Mouse (Mus musculus) mesoderm, embryonic 11.5 days (tissue): ENCODE results near the gene Ifitm10.
A peak's percentile ranks its signal among the peaks of the same experiment; 100 is the strongest.
"Not testable (repeated sequence)": the region's sequence is repeated elsewhere in the genome, so short reads cannot be mapped to it uniquely, and the experiment has no call there.

Experiments used
- DNase-seq: peaks from one replicate; pipeline ENCODE4 v3.0.0-alpha.2; 2012; ENCODE audit warnings: low read depth, low spot score

Ifitm10 gene

DNA sequence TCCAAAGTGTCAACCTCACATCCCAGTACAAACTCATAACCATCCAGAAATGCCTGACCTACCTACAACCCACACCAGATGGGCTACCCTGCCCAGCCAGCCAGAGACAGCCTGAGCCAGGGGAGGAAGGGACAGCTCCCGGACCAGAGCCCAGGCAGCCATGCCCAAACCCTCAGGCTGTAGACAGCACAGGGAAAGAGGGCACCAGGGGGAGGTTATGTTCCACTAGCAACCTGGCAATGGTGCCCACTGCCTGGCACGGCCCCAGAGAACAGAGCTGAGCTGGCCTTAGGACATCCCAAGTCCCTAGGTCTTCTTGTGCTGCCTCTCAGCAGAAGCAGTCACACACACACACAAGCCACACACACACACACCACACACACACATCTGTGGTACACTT lies 4.7 kb downstream of the Ifitm10 start:
- no peak for DNase-seq

DNA sequence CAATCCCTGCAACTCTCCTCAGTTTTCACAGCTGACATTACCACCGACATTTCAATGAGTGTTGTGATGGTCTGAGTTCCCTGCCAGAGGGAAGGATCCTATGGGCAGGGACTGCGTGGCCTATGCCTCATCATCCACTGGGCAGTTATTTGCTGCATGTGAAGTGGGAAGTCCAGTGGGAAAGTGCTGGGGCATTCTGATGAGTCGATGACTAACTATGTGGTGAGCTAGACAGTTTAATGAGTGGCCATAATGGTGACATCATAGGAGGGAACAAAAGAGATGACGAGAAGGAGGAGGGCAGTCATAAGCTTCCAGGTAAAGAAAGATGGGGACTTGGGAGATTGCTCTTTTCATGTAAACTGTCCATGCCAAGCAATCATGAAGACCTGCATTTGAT lies 10.4 kb downstream of the Ifitm10 start:
- no peak for DNase-seq

DNA sequence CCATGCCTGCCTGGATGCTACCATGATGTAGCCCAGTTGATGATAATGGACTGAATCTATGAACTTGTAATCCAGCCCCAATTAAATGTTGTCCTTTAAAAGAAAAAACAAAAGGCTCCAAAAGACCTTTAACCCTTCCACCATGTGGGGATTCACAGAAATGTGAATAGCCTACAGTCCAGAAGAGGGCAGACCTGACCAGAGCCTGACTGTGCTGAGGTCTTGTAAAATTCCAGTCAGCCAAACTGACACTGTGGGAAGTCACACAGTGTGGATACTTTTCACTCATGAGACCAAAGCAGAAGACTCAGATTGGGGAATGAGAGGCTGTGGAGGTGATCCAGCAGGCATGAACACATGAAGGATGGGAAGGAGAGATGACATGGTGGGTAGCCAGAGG lies 12.8 kb downstream of the Ifitm10 start:
- no peak for DNase-seq

DNA sequence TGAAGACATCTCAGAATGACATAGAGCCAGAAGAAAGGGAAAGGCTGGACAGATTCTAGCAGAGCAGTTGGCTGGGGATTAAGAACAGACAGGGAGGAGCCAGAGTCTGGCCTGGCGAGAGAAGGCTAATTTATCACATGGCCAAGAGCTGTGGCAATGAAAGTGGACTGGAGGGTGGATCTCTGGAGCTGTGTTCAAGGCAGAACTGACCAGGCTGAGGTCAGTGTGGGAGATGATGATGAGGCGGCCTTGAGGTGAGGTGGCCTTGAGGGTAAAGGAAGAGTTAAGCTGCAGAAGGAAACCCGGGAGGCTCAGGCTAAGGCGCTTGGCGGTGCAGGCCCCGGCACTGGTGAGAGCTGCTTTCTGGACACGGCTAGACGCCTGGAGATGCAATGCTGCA lies 14.4 kb downstream of the Ifitm10 start:
- no peak for DNase-seq

DNA sequence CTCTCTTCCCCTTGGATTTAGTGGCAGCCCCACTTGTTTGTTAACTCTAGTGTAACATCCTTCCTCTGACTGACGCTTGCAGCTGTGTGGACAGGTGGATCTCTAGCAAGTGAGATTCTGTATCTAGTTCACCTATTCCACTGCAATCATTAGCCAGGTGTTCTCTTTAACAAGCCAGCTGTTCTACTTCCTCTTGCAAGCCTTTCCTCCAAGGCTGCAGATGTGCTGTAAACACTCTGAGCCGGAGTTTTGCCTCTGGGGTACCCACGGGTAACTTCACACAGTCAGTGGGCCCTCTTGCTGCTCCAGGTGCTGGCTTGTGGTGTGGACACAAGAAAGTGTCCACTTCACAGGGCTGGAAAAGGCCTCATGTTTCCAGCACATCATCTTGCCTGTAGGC lies 16.0 kb downstream of the Ifitm10 start:
- DNase-seq, result no peak

DNA sequence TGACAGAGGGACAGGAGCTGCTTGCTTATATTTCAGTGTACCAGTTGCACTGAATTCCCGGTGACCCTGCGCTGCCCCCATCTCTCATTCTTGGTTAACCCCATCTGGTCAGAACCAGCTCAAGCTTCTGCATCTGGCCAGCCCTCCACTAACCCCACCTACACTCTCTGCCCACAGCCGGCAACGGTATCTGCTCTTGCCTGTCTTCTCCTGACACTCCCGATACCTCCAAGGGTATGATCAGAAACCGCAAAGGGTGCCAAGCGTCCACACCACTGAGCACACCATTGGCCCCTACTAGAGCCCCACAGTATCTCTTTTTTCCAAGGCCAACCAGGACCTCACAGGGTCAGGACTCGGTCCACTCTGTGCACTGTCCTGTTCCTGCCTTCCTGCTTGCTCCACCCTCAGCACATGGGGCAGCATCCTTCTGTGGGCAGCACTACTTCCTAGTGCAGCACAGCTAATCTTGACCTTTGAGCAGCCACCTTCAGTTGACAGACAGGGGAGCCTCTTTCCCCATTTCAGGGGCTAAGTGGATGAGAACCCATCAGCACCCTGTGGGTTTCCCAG lies 18.8 kb downstream of the Ifitm10 start:
- no peak for DNase-seq

DNA sequence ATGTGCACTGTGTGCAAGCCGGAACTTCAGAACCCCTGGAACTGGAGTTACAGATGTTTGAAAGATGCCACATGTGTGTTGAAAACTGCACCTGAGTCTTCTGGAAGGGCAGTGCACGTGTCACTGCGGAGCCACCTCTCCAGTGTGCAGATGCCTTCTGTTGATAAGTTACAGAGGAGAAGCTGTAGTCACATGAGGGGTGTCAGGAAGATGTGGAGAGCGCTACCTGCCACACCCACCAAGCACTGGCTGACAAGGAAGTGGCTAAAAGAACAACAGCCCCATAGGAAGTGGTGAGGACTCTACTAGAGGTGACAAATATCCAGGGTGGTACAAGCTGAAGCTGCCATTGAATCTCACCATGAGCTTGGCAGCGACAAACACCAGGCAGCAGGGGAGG lies 19.7 kb downstream of the Ifitm10 start:
- DNase-seq, result no peak

DNA sequence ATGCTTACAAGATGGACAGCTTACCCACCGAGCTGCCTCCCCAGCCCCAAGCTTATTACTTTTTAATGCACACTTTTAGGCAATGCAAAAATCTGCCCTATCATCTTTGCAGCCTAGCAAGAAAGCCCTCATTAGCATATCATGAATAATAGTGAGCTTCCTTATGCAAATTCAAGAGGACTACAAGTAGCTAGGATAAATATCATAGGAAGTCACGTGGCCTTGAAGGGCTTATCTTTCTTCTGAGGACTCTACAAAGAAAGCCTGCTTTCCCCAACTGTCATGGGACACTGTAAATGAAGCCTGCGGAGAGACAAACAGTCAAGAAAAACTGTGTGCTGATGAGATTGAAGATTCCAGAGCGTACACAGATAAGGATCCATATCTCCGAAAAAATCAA lies 22.0 kb downstream of the Ifitm10 start:
- DNase-seq, result no peak

DNA sequence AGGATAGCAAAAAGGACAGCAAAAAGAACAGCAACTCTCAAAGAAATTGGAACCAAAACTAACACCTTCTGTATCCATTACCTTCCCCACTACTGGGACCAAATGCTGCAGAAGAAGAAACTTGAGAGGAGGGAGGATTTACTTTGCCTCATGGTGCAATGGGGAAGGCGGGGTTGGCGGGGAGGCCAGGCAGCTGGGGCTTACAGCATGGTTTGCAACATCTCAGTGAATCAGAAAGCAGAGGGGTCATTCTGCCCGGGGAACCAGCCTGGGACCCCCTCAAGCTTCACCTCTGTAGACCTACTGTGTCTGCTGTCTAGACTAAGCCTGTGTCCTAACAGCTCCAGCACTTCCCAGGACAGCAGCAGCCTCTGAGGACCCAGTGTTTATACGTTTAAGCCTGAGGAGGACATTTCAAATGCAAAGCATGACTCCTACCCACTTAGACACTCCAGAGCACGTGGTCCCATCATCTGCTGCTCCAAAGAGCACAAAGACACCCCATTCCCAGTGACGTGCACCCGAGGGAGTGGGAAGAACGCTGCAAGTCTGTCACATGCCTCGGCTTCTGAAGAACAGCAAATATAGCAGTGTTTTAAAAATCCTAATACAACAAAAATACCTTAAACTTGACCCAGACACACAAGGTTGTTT lies 24.1 kb downstream of the Ifitm10 start:
- DNase-seq, result no peak

DNA sequence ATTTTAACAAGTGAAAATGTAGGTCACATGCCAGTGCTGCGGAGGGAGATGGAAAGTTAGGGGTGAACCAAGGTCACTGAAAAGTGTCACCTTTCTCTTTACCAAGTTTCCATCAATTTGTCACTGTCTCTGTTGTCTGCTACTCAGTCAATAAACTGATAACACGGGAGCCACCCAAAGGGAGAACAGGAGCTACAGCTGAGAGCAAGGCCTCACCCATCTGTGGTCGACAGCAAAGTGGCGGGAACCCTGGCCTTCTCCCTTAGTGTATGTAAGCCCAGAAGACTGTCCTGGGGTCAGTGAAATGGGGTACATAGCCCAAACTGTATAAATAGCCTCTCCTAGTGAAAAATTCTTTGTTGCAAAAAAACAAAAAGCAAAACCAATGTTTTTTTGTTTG lies 26.0 kb downstream of the Ifitm10 start:
- no peak for DNase-seq

DNA sequence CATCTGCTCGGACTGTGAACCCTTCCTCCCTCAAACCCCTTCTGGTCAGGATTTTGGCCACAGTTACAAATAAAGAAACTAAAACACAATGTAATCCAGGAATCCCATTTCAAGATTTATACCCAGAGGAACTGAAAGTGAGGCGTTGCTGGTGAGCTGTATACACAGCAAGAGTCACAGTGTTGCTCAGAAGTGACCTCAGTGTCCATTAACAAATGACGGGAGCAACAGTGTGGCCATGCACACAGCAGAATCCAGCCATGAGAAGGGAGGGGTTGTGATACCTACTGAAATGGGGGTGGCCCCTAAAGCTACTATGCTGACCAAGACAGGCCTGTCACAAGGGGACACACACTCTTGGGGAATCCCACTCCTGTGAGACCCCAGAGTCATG lies 31.3 kb downstream of the Ifitm10 start:
- DNase-seq, result no peak

DNA sequence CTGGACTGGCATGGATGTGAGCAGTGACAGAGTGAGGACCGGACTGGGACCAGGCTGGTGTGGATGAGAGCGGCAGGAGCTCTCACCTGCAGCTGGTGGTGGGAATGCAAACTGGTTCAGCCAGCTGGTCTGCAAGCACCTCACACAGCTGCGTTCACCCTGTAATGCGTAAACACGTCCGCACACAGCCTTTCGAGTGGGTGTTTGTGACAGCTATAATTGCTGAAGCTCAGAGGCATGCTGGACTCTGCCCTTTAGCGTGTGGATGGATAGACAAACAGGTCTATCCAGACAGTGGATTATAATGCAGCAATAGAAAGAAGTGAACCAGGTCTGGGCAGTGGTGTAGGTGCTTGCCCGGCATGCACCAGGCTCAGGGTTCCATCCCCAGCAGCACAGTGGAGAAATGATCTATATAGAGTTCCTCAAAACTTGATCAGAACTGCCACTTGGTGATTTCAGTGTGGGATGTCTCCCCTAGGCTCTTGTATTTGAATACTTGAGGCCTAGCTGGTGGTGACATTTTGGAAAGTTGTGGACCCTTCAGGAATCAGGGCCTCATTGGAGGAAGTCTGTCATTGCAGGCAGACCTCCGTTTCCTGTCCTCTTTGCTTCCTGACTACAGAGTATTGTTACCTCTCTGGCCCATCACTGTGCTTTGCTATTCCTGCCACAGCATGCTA lies 31.8 kb downstream of the Ifitm10 start:
- no peak for DNase-seq

DNA sequence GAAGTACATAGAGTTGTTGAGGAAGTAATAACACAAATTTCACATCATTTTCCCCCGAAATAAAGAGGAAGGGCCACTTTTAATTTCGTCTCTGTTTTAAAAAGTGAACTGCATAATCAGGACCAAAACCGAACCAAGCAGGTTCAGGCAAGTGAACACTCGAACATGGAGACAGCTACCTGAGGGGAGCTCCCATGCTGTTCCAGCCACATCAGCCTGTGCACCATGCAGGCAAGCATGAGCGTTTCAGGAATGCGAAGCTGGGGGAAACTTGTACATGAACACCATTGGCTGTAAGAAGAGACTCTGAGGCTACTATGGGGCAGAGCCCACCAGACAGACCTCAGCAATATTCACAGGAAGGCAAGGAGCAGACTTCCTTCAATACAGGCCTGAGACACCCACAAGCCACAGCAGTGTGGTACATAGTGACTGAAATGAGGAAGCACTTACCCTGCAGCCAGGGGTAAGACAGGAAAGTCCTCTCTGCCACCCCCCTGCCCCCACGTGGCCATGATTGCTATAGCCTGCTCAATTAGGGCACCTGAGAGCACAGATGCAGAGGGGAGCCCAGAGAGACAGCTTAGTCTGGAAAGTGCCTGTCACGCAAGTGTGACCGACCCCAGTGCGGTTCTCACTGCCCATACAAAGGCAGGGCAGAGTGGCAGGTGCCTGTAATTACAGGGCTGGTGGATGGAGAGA lies 33.1 kb downstream of the Ifitm10 start:
- no peak for DNase-seq

DNA sequence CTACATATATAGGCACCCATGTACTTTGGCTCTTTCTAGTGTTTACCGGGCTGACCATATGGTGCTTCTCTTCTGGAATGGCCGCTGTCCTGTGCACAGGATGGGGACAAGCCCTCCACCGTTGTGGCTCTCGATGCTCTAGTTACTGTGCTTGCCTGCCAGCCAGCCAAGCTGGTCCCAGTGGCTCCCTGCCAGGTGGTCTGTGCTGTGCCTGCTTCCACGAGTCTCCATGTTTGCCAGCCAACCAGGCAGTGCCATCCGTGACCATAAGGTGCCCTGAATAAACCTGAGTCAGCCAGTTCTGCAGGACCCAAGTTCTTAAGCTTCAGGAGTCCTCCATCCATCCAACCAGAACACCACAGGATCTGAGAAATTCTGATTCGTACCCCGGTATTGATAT lies 38.4 kb downstream of the Ifitm10 start:
- no peak for DNase-seq

DNA sequence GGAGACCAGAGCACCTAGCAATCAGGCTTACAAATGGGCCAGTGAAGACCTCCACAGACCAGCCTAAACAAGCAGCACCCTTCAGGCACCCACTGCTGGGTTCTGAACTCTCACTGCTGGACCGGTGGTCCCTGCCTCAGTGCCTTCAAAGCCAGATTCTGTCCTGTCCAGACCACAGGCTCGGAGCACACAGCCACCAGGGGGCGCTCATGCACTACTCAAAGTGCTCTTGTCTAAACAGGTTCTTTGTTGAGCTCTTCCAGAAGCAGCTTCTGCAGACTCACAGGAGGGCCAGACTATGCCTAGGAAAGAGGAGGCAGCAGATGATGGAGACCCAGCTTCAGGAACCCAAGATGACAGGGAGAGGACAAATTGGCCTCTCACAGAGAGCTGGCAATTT lies 39.3 kb downstream of the Ifitm10 start:
- peak; percentile 88 for DNase-seq

DNA sequence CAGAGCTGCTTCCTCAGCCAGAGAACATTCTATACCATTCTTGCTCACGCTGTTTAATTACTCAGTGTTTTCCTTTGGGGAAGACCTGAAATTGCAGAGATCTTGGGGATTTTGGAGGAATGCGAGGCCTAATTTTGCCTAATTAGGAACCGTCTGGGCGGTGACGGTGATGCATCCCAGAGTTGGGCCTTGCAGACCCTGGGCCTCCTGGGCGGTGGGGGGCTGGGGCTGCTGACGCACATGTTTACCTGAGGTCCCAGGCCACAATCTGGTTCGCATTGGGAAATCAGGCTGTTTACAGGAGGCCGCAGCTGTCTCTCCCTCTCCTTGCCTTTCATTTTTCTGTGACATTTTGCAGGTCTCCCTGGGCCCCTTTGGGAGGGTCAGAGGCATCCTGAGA lies 40.8 kb downstream of the Ifitm10 start:
- DNase-seq, result not testable (repeated sequence)

DNA sequence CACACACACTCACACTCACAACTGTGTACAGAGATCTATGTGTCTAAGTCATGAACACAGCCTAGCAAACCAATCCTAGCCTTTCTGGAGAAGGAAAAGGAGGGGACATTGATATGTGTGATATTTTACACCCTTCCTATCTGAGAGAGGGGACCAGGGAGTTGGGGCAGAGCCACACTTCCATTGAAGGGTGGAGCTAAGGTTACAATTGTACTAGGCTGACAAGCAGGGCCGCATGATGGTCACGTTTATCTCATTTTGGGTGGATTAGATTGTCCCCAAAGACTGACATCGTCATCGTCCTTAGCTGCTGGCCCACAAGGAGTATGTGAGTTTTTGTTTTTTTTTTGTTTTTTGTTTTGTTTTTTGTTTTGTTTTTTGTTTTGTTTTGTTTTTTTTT lies 42.3 kb downstream of the Ifitm10 start:
- DNase-seq, result no peak

DNA sequence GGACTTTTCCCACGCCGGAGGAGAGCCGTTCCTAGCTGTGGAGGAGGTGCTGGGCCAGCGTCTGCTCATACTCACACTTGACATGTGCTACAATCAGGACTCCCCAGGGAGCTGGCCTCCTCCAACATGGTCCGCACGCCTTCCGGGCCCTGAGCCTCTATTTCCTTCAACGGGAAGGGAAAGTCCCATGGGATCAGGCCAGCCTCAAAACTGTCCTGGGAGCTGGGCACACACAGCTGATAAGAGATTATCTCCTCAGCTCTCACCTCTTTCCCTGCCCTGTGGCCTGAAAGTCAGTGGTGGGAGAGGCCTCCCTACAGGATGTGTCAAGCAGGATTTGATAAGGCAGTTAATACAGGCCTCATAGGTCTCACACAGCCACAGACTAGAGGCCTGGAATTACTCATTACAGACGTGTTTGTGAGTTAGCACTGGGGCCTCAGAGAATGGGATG lies 43.3 kb downstream of the Ifitm10 start:
- no peak for DNase-seq

DNA sequence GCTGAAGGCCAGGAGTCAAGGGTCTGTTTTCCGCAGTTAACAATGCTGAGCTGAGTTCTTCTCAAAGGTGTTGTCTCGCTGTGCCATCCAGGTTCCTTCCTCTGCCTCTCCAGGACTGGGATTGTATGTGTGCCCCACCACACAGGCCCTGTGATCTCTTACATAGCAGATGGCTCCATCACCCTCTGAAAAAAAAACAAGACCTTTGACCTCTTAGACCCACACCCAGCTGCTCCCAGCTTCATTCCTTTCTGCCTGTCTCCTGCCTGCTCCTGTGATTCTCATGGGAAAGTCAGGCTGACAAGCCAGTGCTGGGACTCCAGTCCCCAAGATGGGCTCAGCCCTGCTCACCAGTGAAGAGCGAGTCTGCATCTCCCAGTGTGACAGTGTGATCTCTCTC lies 45.0 kb downstream of the Ifitm10 start:
- peak; percentile 54 for DNase-seq

DNA sequence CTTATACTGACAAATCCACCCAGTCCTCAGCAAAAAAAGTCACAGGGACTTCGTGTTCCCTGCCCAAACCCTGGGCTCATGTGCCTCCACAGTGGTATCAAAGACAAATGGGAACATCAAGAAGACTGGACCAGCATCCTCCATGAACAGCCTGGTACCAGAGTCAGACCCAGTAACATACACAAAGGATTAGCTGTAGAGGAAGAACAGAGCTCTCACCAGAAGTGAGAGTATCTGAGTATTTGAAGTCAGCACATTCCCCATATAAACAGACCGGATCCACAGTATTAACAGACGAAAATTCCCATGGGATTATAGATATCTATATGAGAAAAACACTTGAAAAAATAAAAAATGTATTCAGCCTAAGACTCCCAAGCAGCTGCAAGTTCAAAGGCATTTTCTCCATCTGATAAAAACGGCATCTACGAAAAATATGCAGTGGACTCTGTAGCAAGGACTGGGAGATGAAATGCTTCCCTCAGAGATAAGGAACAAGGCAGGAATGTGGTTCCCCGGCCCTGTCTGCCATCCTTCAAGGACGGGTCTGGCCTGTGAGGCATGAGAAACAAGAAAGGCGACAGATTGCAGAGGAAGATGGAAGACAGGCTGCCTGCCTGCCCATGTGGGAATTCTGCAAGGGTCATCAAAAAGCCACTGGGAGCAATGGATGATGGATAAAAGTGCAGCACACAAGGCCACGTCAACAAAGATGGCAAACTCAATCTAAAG lies 46.7 kb downstream of the Ifitm10 start:
- DNase-seq, result no peak

DNA sequence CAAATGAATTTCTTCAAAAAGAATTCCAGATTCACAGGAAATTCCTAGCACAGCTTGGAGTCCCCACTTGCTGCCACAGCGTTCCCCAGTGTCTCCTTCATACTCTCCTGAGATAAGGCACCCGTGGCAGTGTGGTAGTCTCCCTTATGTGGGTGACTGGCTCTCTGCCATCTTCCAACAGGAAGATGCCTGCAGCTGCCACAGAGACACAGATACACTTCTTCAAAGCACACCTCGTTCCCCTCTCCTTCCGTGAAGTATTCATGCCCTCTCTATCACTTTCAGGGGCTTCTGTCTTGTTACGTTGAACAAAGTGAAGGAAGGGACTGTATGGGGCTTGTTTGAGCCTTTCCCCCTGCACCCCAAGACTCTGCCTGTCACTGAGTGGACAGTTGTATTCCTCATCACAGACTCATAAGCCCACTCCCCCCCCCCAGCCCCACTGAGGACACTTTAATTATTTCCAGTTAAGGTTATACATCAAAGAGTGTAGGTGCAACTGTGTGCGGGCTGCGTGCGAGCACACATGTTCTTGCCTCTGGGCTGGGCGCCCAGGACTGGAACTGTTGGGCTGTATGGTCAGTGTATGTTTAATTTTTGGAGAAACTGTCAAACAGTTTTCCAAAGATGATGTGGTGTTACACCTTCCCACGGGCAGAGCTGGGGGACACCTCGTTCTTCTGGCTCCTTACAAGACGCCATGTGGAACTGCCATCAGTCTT lies 50.0 kb downstream of the Ifitm10 start:
- no peak for DNase-seq
